Mouse (Mus musculus): ENCODE data around the gene Wfikkn1. TPM values are rescaled to one million over a fixed set of nuclear protein-coding genes. Genes with fewer than 3 reads are reported as not detected.
A peak's percentile ranks its signal among the peaks of the same experiment; 100 is the strongest.

The Wfikkn1 gene
- polyA plus RNA-seq, 1 experiment from 2014 or later: 0.83 TPM

DNA sequence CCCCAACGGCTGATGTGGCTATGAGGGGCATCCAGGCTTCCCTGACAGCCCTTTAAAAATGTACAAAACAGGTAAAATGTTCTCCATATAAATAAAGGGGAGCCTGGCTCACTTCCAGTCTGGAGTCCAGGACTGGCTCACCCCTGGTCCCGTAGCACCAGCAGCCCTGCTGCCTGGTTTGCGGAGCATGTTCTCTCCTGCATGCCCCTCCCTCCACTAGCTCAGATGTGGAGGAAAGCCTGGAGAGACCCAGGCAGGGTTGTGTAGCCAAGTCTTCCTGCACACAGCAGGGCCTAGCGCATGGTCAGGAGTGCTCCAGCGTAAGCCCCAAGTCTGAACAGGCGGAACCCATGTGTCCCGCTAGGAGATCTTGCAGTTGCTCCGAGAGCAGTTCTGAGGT, 2.6 kb upstream of the Wfikkn1 start:
- 79% methylated on average over 8 of the region's 8 CpGs for WGBS
- no peak overlapping the region for H3K9ac ChIP-seq
- peaks cover 13% of the 10 kb centered on the region for H3K4me1 ChIP-seq
- H3K36me3 ChIP-seq: peaks cover 59% of the 10 kb centered on the region
- no peak overlapping the region for H3K27ac ChIP-seq (replicated peaks)
- H3K4me2 ChIP-seq (replicated peaks): no peak overlapping the region
- no peak for ATAC-seq (ENCODE audit: insufficient number of reproducible peaks, low FRiP score, low TSS enrichment, low read depth)
- H3K27me3 ChIP-seq: no peaks in the 10 kb centered on the region
- no peaks in the 10 kb centered on the region for H3K9me3 ChIP-seq (replicated peaks)
- H3K4me3 ChIP-seq (replicated peaks): no peak overlapping the region

GRCm38 (mm10) chr17:25882306-25882705, 1.6 kb upstream of the Wfikkn1 start:
- H3K9ac ChIP-seq: 0 out of 2 replicates have a peak overlapping the region, but pooled peaks have one; percentile 6
- H3K4me2 ChIP-seq (replicated peaks): no peak overlapping the region
- peaks cover 59% of the 10 kb centered on the region for H3K36me3 ChIP-seq
- 30% methylated on average over 5 of the region's 5 CpGs for WGBS
- H3K4me1 ChIP-seq: peaks cover 13% of the 10 kb centered on the region
- no peak overlapping the region for H3K4me3 ChIP-seq (replicated peaks)
- H3K9me3 ChIP-seq (replicated peaks): no peaks in the 10 kb centered on the region
- no peak overlapping the region for H3K27ac ChIP-seq (replicated peaks)
- no peak for ATAC-seq (ENCODE audit: insufficient number of reproducible peaks, low FRiP score, low TSS enrichment, low read depth)
- no peaks in the 10 kb centered on the region for H3K27me3 ChIP-seq

GRCm38 (mm10) chr17:25881691-25882090, 1.0 kb upstream of the Wfikkn1 start:
- no peaks in the 10 kb centered on the region for H3K27me3 ChIP-seq
- no peak overlapping the region for H3K4me2 ChIP-seq (replicated peaks)
- H3K36me3 ChIP-seq: peaks cover 58% of the 10 kb centered on the region
- ATAC-seq (ENCODE audit: insufficient number of reproducible peaks, low FRiP score, low TSS enrichment, low read depth): no peak
- H3K9ac ChIP-seq: no peak overlapping the region
- H3K4me3 ChIP-seq (replicated peaks): no peak overlapping the region
- WGBS: 30% methylated on average over 4 of the region's 4 CpGs
- no peaks in the 10 kb centered on the region for H3K9me3 ChIP-seq (replicated peaks)
- H3K27ac ChIP-seq (replicated peaks): no peak overlapping the region
- H3K4me1 ChIP-seq: peaks cover 17% of the 10 kb centered on the region

- H3K27me3 ChIP-seq: no peaks in the 10 kb centered on the region
- peaks cover 23% of the 10 kb centered on the region for H3K4me1 ChIP-seq
- H3K27ac ChIP-seq (replicated peaks): no peak overlapping the region
- 17% methylated on average over 5 of the region's 5 CpGs for WGBS
- ATAC-seq (ENCODE audit: insufficient number of reproducible peaks, low FRiP score, low TSS enrichment, low read depth): no peak
- H3K9me3 ChIP-seq (replicated peaks): no peaks in the 10 kb centered on the region
- peaks cover 56% of the 10 kb centered on the region for H3K36me3 ChIP-seq
- H3K4me3 ChIP-seq (replicated peaks): no peak overlapping the region
- H3K9ac ChIP-seq: no peak overlapping the region
- no peak overlapping the region for H3K4me2 ChIP-seq (replicated peaks)
These were observed 419 bp upstream of the Wfikkn1 start for GRCm38 (mm10) chr17:25880913-25881641.

DNA sequence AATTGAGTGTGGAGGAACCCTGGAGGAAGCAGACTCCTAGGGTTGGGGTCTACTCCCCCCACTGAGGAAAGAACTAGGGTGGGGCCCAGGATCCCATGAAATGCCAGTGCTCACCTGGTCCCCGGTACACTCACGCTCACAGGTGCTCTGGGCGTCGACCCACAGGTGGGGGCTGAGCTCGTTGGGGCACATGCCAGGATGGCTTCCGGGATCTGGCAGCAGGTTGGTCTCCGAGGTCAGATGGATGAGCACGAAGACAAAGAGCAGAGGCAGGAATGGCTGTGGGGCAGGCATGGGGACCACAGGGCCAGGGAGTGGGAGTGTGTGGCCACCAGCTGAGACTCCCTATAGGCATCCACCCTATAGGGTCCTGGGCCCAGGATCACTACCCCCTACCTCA, 908 bp downstream of the Wfikkn1 start:
- no peak overlapping the region for H3K4me3 ChIP-seq (replicated peaks)
- no peak for ATAC-seq (ENCODE audit: insufficient number of reproducible peaks, low FRiP score, low TSS enrichment, low read depth)
- H3K36me3 ChIP-seq: peaks cover 46% of the 10 kb centered on the region
- no peaks in the 10 kb centered on the region for H3K27me3 ChIP-seq
- no peak overlapping the region for H3K9ac ChIP-seq
- peaks cover 27% of the 10 kb centered on the region for H3K4me1 ChIP-seq
- no peak overlapping the region for H3K27ac ChIP-seq (replicated peaks)
- H3K9me3 ChIP-seq (replicated peaks): no peaks in the 10 kb centered on the region
- no peak overlapping the region for H3K4me2 ChIP-seq (replicated peaks)
- WGBS: 71% methylated on average over 8 of the region's 8 CpGs

- Histone ChIP-seq H3K9ac (no peak overlapping the region), H3K27me3 (no peaks in the 10 kb centered on the region), H3K4me2 (replicated peaks) (no peak overlapping the region), H3K9me3 (replicated peaks) (no peaks in the 10 kb centered on the region), H3K4me1 (peaks cover 31% of the 10 kb centered on the region), H3K4me3 (replicated peaks) (no peak overlapping the region), H3K36me3 (peaks cover 41% of the 10 kb centered on the region), H3K27ac (replicated peaks) (no peak overlapping the region)
- ATAC-seq (ENCODE audit: insufficient number of reproducible peaks, low FRiP score, low TSS enrichment, low read depth): no peak
- WGBS: 45% methylated on average over 4 of the region's 4 CpGs
These were observed 1.4 kb downstream of the Wfikkn1 start for GRCm38 (mm10) chr17:25879261-25879660.

- WGBS: 86% methylated on average over 19 of the region's 19 CpGs
These were observed 2.0 kb downstream of the Wfikkn1 start for GRCm38 (mm10) chr17:25878611-25879180.

GRCm38 (mm10) chr17:25877741-25878610, 2.7 kb downstream of the Wfikkn1 start:
- Histone ChIP-seq H3K27ac (replicated peaks) (no peak overlapping the region), H3K4me2 (replicated peaks) (no peak overlapping the region), H3K36me3 (peaks cover 28% of the 10 kb centered on the region), H3K27me3 (no peaks in the 10 kb centered on the region), H3K4me3 (replicated peaks) (no peak overlapping the region), H3K4me1 (peaks cover 37% of the 10 kb centered on the region), H3K9ac (no peak overlapping the region), H3K9me3 (replicated peaks) (no peaks in the 10 kb centered on the region)
- ATAC-seq (ENCODE audit: insufficient number of reproducible peaks, low FRiP score, low TSS enrichment, low read depth): no peak
- 92% methylated on average over 32 of the region's 32 CpGs for WGBS

More at GRCm38 (mm10) chr17:25878611-25879180, 2.0 kb downstream of the Wfikkn1 start:
- peaks cover 36% of the 10 kb centered on the region for H3K4me1 ChIP-seq
- H3K9ac ChIP-seq: no peak overlapping the region
- peaks cover 35% of the 10 kb centered on the region for H3K36me3 ChIP-seq
- no peaks in the 10 kb centered on the region for H3K9me3 ChIP-seq (replicated peaks)
- no peak overlapping the region for H3K4me3 ChIP-seq (replicated peaks)
- H3K27ac ChIP-seq (replicated peaks): no peak overlapping the region
- H3K27me3 ChIP-seq: no peaks in the 10 kb centered on the region
- no peak for ATAC-seq (ENCODE audit: insufficient number of reproducible peaks, low FRiP score, low TSS enrichment, low read depth)
- H3K4me2 ChIP-seq (replicated peaks): no peak overlapping the region

DNA sequence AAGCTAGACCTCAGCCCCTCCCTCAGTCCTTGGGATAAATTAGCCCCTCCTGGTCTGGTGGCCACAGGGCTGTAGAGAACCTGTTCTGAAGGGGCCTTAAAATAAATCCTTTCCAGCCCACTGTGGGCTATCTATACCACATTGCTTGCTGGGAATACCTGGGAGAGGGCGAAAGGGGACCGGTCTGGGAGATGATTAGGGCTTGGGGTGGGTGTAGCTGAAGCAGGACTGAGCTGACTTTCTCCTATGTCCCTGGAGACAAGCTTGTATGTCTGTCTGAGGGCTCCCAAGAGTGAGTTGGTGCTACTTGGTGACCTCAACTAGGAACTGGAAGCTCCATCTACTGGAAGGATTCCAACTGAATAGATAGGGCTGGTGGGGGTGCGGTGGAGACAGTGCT, 3.6 kb downstream of the Wfikkn1 start:
- no peaks in the 10 kb centered on the region for H3K9me3 ChIP-seq (replicated peaks)
- H3K9ac ChIP-seq: no peak overlapping the region
- no peak for ATAC-seq (ENCODE audit: insufficient number of reproducible peaks, low FRiP score, low TSS enrichment, low read depth)
- H3K4me3 ChIP-seq (replicated peaks): 0 out of 2 replicates have a peak overlapping the region, but pooled peaks have one; percentile 86
- no peaks in the 10 kb centered on the region for H3K27me3 ChIP-seq
- no peak overlapping the region for H3K27ac ChIP-seq (replicated peaks)
- peaks cover 37% of the 10 kb centered on the region for H3K4me1 ChIP-seq
- WGBS: 94% methylated on average over 3 of the region's 3 CpGs
- H3K4me2 ChIP-seq (replicated peaks): no peak overlapping the region
- peaks cover 19% of the 10 kb centered on the region; the same call in 1 of the 2 replicates for H3K36me3 ChIP-seq

- Histone ChIP-seq H3K27me3 (no peaks in the 10 kb centered on the region), H3K4me3 (replicated peaks) (peak overlapping the region; percentile 86), H3K36me3 (peaks cover 17% of the 10 kb centered on the region; the same call in 1 of the 2 replicates), H3K27ac (replicated peaks) (no peak overlapping the region), H3K9me3 (replicated peaks) (no peaks in the 10 kb centered on the region), H3K4me1 (peaks cover 37% of the 10 kb centered on the region), H3K9ac (peak overlapping the region; percentile 68), H3K4me2 (replicated peaks) (peak overlapping the region; percentile 91)
- no peak for ATAC-seq (ENCODE audit: insufficient number of reproducible peaks, low FRiP score, low TSS enrichment, low read depth)
- 52% methylated on average over 10 of the region's 10 CpGs for WGBS
These were observed 4.2 kb downstream of the Wfikkn1 start for GRCm38 (mm10) chr17:25876347-25876915.
